Mouse (Mus musculus): ENCODE data around the gene Tecpr2. TPM values are rescaled to one million over a fixed set of nuclear protein-coding genes. Genes with fewer than 3 reads are reported as not detected.

The Tecpr2 gene
- polyA plus RNA-seq, 1 experiment from 2014 or later = 1.2 TPM

GRCm38 (mm10) chr12:110952628-110953385 is 63.7 kb downstream of the Tecpr2 start:
- Histone ChIP-seq H3K4me2 (replicated peaks; ENCODE audit: low read depth) (no peak overlapping the region), H3K9ac (ENCODE audit: low read length) (no peak overlapping the region), H3K27ac (replicated peaks) (peak overlapping the region; percentile 69; the same call in 1 of the 2 replicates), H3K27me3 (ENCODE audit: control insufficient read depth, insufficient read depth, low read length) (no peaks in the 10 kb centered on the region), H3K4me1 (replicated peaks; ENCODE audit: control insufficient read depth, insufficient read depth) (no peaks in the 10 kb centered on the region), H3K36me3 (ENCODE audit: control insufficient read depth, insufficient read depth, low read length) (peaks cover 6% of the 10 kb centered on the region; the same call in 1 of the 2 replicates), H3K4me3 (ENCODE audit: low read depth, low read length) (no peak overlapping the region), H3K9me3 (ENCODE audit: control insufficient read depth, low read length) (no peaks in the 10 kb centered on the region)
- TF ChIP-seq CTCF (IDR thresholded peaks at IDR 0.05; ENCODE audit: low read depth) = no peak
- TF ChIP-seq EP300 (optimal IDR thresholded peaks at IDR 0.05) = no peak
- 76% methylated on average over 6 of the region's 6 CpGs for WGBS
- no peak for ATAC-seq (ENCODE audit: low FRiP score, low TSS enrichment)
- DNase-seq (ENCODE audit: low spot score) = no peak

GRCm38 (mm10) chr12:110953443-110953842 is 64.4 kb downstream of the Tecpr2 start:
- Histone ChIP-seq H3K9ac (ENCODE audit: low read length) (no peak overlapping the region), H3K27me3 (ENCODE audit: control insufficient read depth, insufficient read depth, low read length) (no peaks in the 10 kb centered on the region), H3K4me1 (replicated peaks; ENCODE audit: control insufficient read depth, insufficient read depth) (no peaks in the 10 kb centered on the region), H3K4me3 (ENCODE audit: low read depth, low read length) (no peak overlapping the region), H3K9me3 (ENCODE audit: control insufficient read depth, low read length) (no peaks in the 10 kb centered on the region), H3K27ac (replicated peaks) (peak overlapping the region; percentile 69), H3K36me3 (ENCODE audit: control insufficient read depth, insufficient read depth, low read length) (peaks cover 4% of the 10 kb centered on the region; the same call in 1 of the 2 replicates), H3K4me2 (replicated peaks; ENCODE audit: low read depth) (no peak overlapping the region)
- TF ChIP-seq CTCF (IDR thresholded peaks at IDR 0.05; ENCODE audit: low read depth) (no peak), EP300 (optimal IDR thresholded peaks at IDR 0.05) (no peak)
- DNase-seq (ENCODE audit: low spot score) (no peak), ATAC-seq (ENCODE audit: low FRiP score, low TSS enrichment) (peak; percentile 64)
- 74% methylated on average over 3 of the region's 3 CpGs for WGBS

- Histone ChIP-seq H3K9me3 (ENCODE audit: control insufficient read depth, low read length) (no peaks in the 10 kb centered on the region), H3K36me3 (ENCODE audit: control insufficient read depth, insufficient read depth, low read length) (peaks cover 4% of the 10 kb centered on the region; the same call in 1 of the 2 replicates), H3K27ac (replicated peaks) (peak overlapping the region; percentile 69), H3K4me3 (ENCODE audit: low read depth, low read length) (no peak overlapping the region), H3K27me3 (ENCODE audit: control insufficient read depth, insufficient read depth, low read length) (no peaks in the 10 kb centered on the region), H3K4me1 (replicated peaks; ENCODE audit: control insufficient read depth, insufficient read depth) (no peaks in the 10 kb centered on the region), H3K9ac (ENCODE audit: low read length) (no peak overlapping the region), H3K4me2 (replicated peaks; ENCODE audit: low read depth) (no peak overlapping the region)
- ATAC-seq (ENCODE audit: low FRiP score, low TSS enrichment) = no peak
- DNase-seq (ENCODE audit: low spot score) = no peak
- no peak for TF ChIP-seq CTCF (IDR thresholded peaks at IDR 0.05; ENCODE audit: low read depth)
- TF ChIP-seq EP300 (optimal IDR thresholded peaks at IDR 0.05) = no peak
- WGBS = 70% methylated on average over 2 of the region's 2 CpGs
Measured at GRCm38 (mm10) chr12:110953900-110954299, 64.8 kb downstream of the Tecpr2 start.

- WGBS = 60% methylated on average over 4 of the region's 4 CpGs
- Histone ChIP-seq H3K4me3 (ENCODE audit: low read depth, low read length) (no peak overlapping the region), H3K9ac (ENCODE audit: low read length) (no peak overlapping the region), H3K27ac (replicated peaks) (0 out of 2 replicates have a peak overlapping the region, but pooled peaks have one; percentile 35), H3K4me2 (replicated peaks; ENCODE audit: low read depth) (no peak overlapping the region), H3K36me3 (ENCODE audit: control insufficient read depth, insufficient read depth, low read length) (peaks cover 4% of the 10 kb centered on the region; the same call in 1 of the 2 replicates), H3K4me1 (replicated peaks; ENCODE audit: control insufficient read depth, insufficient read depth) (no peaks in the 10 kb centered on the region), H3K27me3 (ENCODE audit: control insufficient read depth, insufficient read depth, low read length) (no peaks in the 10 kb centered on the region), H3K9me3 (ENCODE audit: control insufficient read depth, low read length) (no peaks in the 10 kb centered on the region)
- no peak for TF ChIP-seq EP300 (optimal IDR thresholded peaks at IDR 0.05)
- no peak for TF ChIP-seq CTCF (IDR thresholded peaks at IDR 0.05; ENCODE audit: low read depth)
- ATAC-seq (ENCODE audit: low FRiP score, low TSS enrichment) = peak; percentile 78
- DNase-seq (ENCODE audit: low spot score) = peak; percentile 34
Measured at GRCm38 (mm10) chr12:110954351-110954991, 65.4 kb downstream of the Tecpr2 start.

- 63% methylated on average over 2 of the region's 2 CpGs for WGBS
Measured at GRCm38 (mm10) chr12:110961973-110962372, 72.9 kb downstream of the Tecpr2 start.

GRCm38 (mm10) chr12:110965500-110965899 is 76.4 kb downstream of the Tecpr2 start:
- H3K9me3 ChIP-seq (ENCODE audit: control insufficient read depth, low read length) = no peaks in the 10 kb centered on the region
- no peaks in the 10 kb centered on the region for H3K27me3 ChIP-seq (ENCODE audit: control insufficient read depth, insufficient read depth, low read length)
- TF ChIP-seq EP300 (optimal IDR thresholded peaks at IDR 0.05) = no peak
- no peak for TF ChIP-seq CTCF (IDR thresholded peaks at IDR 0.05; ENCODE audit: low read depth)
- H3K4me3 ChIP-seq (ENCODE audit: low read depth, low read length) = no peak overlapping the region
- H3K4me2 ChIP-seq (replicated peaks; ENCODE audit: low read depth) = no peak overlapping the region
- no peak for ATAC-seq (ENCODE audit: low FRiP score, low TSS enrichment)
- peaks cover 12% of the 10 kb centered on the region for H3K36me3 ChIP-seq (ENCODE audit: control insufficient read depth, insufficient read depth, low read length)
- no peaks in the 10 kb centered on the region for H3K4me1 ChIP-seq (replicated peaks; ENCODE audit: control insufficient read depth, insufficient read depth)
- no peak overlapping the region for H3K9ac ChIP-seq (ENCODE audit: low read length)
- no peak overlapping the region for H3K27ac ChIP-seq (replicated peaks)
- WGBS = 45% methylated on average over 3 of the region's 3 CpGs
- no peak for DNase-seq (ENCODE audit: low spot score)

More at GRCm38 (mm10) chr12:110961973-110962372, 72.9 kb downstream of the Tecpr2 start:
- Histone ChIP-seq H3K36me3 (ENCODE audit: control insufficient read depth, insufficient read depth, low read length) (peaks cover 5% of the 10 kb centered on the region; the same call in 1 of the 2 replicates), H3K9me3 (ENCODE audit: control insufficient read depth, low read length) (no peaks in the 10 kb centered on the region), H3K27me3 (ENCODE audit: control insufficient read depth, insufficient read depth, low read length) (no peaks in the 10 kb centered on the region), H3K4me2 (replicated peaks; ENCODE audit: low read depth) (no peak overlapping the region), H3K4me1 (replicated peaks; ENCODE audit: control insufficient read depth, insufficient read depth) (no peaks in the 10 kb centered on the region), H3K27ac (replicated peaks) (no peak overlapping the region), H3K9ac (ENCODE audit: low read length) (no peak overlapping the region), H3K4me3 (ENCODE audit: low read depth, low read length) (no peak overlapping the region)
- DNase-seq (ENCODE audit: low spot score) (no peak), ATAC-seq (ENCODE audit: low FRiP score, low TSS enrichment) (no peak)
- TF ChIP-seq EP300 (optimal IDR thresholded peaks at IDR 0.05) = no peak
- TF ChIP-seq CTCF (IDR thresholded peaks at IDR 0.05; ENCODE audit: low read depth) = no peak
